Mouse (Mus musculus) bone marrow, adult 2 months (tissue): Measurements from ENCODE around the gene Tenm3.

Experiments used
- CTCF ChIP-seq: fragments of 200-500 bp; IDR thresholded peaks from 2 replicates; pipeline ENCODE4 v1.5.1; 2011; ENCODE audit warnings: low read length, control low read depth; ENCODE audit not compliant: control insufficient read depth, insufficient read depth
- POLR2A ChIP-seq: fragments of 200-500 bp; IDR thresholded peaks from 2 replicates; pipeline ENCODE4 v1.6.1; 2011; ENCODE audit warnings: low read depth, mild to moderate bottlenecking, control low read depth, low read length, borderline replicate concordance; ENCODE audit not compliant: control insufficient read depth

DNA sequence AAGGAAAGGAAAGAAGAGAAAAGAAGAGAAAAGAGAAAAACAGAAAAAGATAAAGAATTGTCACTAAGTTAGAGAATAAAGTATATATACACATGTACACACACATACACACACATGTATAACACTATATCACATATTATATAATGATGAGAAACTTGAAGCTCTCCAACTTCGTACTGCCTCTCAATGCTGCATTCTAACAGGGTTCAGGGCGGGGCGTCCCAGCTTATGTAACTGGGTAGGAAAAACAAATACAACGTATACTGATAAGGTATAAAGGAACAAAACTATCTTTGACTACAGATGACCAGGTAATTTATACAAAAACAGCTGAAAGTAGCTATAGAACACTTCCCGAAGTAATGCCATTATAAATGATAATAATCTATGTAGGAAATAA lies 22.2 kb upstream of the Tenm3 start:
- TF ChIP-seq CTCF: no peak
- TF ChIP-seq POLR2A: no peak
